Mouse (Mus musculus) inflammation-experienced regulatory T-cells, adult 6 months (primary cell): Measurements from ENCODE around the gene Insl6. TPM values are rescaled to one million over a fixed set of nuclear protein-coding genes. Genes with fewer than 3 reads are reported as not detected.

Experiments
- ATAC-seq: one replicate; pipeline ENCODE4 v1.8.0; 2017
- polyA plus RNA-seq, 3 experiments: library from polyadenylated mRNA; unstranded; fragments of 100-300 nt; shearing (Covaris generic); gene quantifications; one replicate each; pipeline ENCODE4 v1.2.1; 2017

Insl6 gene
- 10 to 100 TPM; 30.9 to 47.6 (median 40.4) TPM for polyA plus RNA-seq

- peak; percentile 56 for ATAC-seq
Measured at GRCm38 (mm10) chr19:29325053-29325851, at the start of gene Insl6. Gene Insl6 (minus strand): TSS chr19:29325356.

GRCm38 (mm10) chr19:29374947-29375346 lies 49.8 kb upstream of the Insl6 start:
- no peak for ATAC-seq

GRCm38 (mm10) chr19:29373438-29373837 lies 48.3 kb upstream of the Insl6 start:
- no peak for ATAC-seq

DNA sequence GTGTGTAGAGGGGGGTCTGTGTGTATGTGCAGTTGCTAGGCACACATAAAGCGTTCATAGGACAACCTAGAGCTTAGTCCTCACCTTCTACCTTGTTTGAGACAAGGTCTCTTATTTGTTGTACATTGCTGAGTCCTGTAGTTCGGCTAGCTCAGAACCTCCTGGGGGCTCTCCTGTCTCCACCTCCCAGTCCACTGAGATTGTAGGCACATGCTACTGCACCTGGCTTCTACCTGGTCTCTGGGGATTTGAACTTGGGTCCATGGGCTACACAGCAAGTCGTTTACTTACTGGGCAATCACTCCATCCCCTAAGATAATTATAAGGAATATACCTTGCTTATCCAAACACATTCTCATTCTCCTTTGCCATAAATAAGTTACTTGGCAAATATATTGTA lies 47.5 kb upstream of the Insl6 start:
- no peak for ATAC-seq

GRCm38 (mm10) chr19:29372138-29372537 lies 47.0 kb upstream of the Insl6 start:
- no peak for ATAC-seq

DNA sequence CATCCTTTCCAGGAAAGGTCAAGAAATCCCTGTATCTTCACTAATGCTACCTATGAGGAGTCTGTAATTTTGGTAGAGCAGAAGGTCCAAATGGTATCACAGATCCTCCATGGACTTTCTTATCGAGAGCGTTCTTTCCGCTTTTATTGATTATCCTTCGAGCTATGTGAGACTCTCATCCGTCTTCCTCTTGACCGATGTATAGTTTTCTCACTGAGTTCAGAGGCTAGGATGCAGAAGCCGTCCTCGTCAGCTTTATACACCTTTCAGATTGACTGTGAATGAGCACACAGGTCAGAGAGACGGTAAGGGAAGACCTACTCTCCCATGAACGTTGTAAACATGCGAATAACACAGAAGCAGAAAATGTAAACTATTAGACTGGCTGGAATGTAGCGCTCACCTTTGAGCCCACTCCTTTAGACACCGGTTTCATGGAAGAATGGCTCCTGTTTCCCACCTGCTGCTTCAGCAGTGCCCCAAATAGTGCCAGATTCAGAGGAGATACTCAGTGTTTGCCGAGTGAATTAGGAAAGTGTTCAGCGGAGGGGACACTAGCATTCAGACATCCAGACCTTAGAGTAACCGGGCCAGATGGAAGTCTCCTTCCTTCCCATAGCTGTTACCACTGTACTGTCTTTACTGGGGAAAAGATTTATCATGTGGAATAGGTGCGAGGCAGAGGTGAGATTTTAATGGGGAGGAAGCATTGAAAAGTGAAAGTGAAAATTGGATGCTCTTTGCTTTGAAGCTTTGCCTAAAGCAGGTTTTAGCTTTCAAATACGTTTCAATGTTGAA lies 46.3 kb upstream of the Insl6 start:
- peak; percentile 23 for ATAC-seq

GRCm38 (mm10) chr19:29370545-29371283 lies 45.6 kb upstream of the Insl6 start:
- no peak for ATAC-seq

DNA sequence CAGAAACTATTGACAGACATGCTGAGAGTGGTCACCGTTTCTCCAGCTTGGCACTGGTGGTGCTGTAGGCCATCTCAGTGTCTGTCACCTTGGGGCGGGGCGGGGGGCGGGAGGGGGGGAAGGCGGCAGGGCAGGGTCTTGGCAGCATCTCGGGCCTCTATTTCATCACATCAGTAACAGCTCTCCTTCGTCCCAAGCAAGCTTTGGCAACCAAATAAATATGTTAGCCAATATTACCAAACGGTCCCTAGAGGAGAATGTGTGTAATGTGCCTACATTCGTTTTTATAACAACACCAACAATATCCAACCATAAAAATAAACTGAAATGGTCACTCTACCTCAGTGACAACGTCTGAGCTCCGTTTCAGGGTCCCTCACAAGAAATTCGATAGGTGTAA lies 45.0 kb upstream of the Insl6 start:
- no peak for ATAC-seq

DNA sequence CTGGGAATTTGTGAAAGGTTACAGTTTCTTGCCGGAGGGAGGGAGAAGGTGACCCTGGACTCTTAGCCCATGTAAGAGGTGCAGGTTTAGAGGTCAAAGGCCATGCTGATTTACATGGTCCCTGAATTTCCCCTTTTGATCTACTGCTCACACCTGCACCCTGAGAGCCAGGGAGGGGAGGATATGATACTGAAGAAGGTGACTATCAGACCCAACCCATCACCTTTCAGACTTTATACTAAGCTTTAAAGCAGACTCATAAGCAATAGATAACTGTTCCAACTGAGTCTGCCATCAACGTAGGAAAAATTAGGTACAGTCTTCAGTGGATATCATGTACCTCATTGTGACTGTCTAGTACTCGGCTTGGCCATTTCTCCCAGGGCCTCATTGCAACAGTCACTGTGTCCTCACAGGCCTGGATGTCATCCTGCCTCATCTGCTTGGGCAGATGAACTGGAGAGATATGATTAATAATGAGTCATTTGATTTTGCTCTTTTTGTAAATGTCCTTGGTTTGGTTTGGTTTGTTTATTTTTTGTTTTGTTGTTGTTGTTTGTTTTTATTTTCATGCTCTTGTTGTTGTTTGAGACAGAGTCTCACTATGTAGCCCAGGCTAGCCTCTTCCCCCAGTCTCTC lies 43.6 kb upstream of the Insl6 start:
- ATAC-seq, result no peak

- ATAC-seq, result no peak
Measured at GRCm38 (mm10) chr19:29368041-29368440, 42.9 kb upstream of the Insl6 start.

GRCm38 (mm10) chr19:29366969-29367622 lies 41.9 kb upstream of the Insl6 start, which contains the start of the genes Plgrkt and Cd274:
Gene Plgrkt (minus strand): TSS chr19:29367390.
Gene Cd274 (plus strand): TSS chr19:29367455.
- ATAC-seq, result peak; percentile 83

DNA sequence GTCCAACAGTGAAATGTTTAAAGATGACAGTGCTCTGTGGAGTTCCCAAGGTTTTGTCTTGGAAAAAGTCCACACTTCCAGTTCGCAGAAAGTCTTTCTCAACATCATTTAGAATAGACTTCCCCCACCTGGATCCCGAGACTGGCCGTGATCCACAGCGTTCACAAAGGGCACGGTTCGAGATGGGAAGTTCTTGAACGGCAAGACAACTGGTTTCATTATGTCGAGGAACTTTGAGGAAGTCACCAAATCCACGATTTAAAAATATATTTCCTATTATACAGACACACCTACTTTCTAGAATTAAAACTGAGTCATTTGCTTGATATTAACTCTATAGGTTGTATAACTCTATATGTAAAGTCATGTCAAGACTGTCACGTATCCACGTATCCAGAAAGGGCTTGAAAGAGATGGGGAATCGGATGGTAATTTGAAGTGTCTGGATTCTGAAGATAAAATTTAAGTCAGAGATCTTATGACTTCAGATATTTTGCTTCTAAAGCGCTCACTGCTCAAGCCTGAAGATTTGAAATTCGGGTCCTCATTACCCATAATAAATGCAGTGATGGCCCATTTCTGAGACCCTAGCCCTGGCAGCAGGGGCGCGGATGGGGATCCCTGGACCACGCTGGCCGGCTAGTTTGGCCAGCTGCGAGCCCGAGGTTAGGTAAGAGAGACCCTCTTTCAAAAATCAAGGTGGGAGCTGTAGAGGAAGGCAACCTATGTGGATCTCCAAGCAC lies 41.2 kb upstream of the Insl6 start:
- no peak for ATAC-seq

DNA sequence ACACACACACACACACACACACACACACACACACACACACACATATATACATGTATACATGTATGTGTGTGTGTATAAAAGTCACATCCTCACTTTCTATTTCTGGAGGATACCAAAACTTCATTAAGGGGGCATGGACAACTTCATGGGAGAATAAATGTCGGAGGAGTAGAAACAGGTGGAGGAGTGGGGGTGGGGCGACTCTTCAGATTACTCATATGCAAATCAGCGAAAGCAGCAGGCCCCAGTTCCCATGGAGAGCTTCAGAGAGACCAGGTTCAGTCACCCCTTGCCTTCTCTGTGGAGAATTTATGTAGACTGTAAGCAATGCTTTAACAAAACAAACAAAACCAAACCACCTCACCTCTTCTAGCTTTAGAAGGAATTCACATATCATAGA lies 39.9 kb upstream of the Insl6 start:
- ATAC-seq, result peak; percentile 10

DNA sequence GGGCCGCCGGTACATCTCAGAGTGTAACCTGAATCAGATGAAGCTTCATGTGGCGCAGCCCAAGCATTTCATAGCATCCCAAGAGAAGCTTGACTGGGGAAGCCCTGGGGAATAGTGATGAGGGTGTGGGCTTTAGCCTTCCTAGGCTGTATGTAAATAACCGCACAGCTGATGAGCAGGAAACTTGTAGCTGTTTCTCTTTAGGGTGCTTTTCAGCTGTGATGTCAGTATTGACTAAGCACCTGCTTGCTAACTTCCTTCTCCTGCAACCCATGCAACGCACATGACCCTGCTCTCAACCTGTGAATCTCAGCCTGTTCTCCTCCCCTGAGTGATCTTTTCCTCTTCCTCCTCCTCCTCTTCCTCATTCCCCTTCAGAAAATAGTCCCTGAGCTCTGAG lies 38.9 kb upstream of the Insl6 start:
- no peak for ATAC-seq

GRCm38 (mm10) chr19:29363557-29363956 lies 38.4 kb upstream of the Insl6 start:
- no peak for ATAC-seq

GRCm38 (mm10) chr19:29362173-29362930 lies 37.2 kb upstream of the Insl6 start:
- ATAC-seq, result no peak

- ATAC-seq, result peak; percentile 98
Measured at GRCm38 (mm10) chr19:29361468-29362130, 36.4 kb upstream of the Insl6 start.

- ATAC-seq, result no peak
Measured at GRCm38 (mm10) chr19:29360251-29360650, 35.1 kb upstream of the Insl6 start.

DNA sequence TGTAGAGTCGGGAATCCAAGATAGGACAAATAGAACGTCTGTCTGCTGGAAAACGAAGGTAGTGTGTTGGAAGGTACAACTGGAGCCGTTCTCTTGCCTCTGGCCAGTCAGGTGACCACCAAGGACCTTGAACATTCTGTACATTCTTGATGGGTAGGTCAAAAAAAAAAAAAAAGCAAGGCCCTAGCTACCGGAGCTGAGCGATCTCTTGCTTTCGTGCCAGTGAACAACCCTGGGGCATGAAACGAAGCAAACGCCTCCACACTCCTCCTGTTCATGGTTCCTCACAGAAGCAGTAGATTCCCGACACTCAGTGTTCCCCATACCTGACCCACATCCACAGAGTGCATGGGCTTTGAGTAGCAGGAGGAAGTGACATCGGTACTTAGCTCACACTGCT lies 31.1 kb upstream of the Insl6 start:
- ATAC-seq, result no peak
